Mouse (Mus musculus) midbrain, embryonic 14.5 days (tissue): ENCODE data around the gene Pld1. TPM values are rescaled to one million over a fixed set of nuclear protein-coding genes. Genes with fewer than 3 reads are reported as not detected.

ENCODE experiments used
- ATAC-seq: fragments of 200-750 bp; cut with Nextera tagmentation; 2 replicates; pipeline ENCODE4 v1.8.0; 2017; ENCODE audit warnings: moderate number of reproducible peaks, moderate library complexity; ENCODE audit not compliant: low FRiP score, low TSS enrichment
- DNase-seq: peaks from one replicate; pipeline ENCODE4 v3.0.0-alpha.2; 2015
- H3K27ac ChIP-seq: fragments of 300-500 bp; sonication (generic); replicated peaks from 2 replicates; pipeline ENCODE4 v1.5.1; 2014; ENCODE audit warnings: mild to moderate bottlenecking, low read depth, low read length, moderate library complexity
- H3K27me3 ChIP-seq: fragments of 300-500 bp; sonication (generic); 2 replicates; pipeline ENCODE4 v1.6.1; 2014; ENCODE audit warnings: low read length, control low read depth, mixed read lengths; ENCODE audit not compliant: control insufficient read depth, insufficient read depth
- H3K36me3 ChIP-seq: fragments of 300-500 bp; sonication (generic); 2 replicates; pipeline ENCODE4 v1.6.1; 2014; ENCODE audit warnings: low read length, control low read depth; ENCODE audit not compliant: control insufficient read depth, insufficient read depth
- H3K4me1 ChIP-seq: fragments of 300-500 bp; sonication (generic); 2 replicates; pipeline ENCODE4 v1.6.1; 2014; ENCODE audit warnings: mild to moderate bottlenecking, antibody characterized with exemption, low read length, control low read depth; ENCODE audit not compliant: control insufficient read depth, insufficient read depth
- H3K4me2 ChIP-seq: fragments of 300-500 bp; sonication (generic); 2 replicates; pipeline ENCODE4 v1.6.1; 2014; ENCODE audit warnings: mild to moderate bottlenecking, low read length, moderate library complexity
- H3K4me3 ChIP-seq: fragments of 300-500 bp; sonication (generic); replicated peaks from 2 replicates; pipeline ENCODE4 v1.5.1; 2014; ENCODE audit warnings: low read depth, low read length
- H3K9ac ChIP-seq: fragments of 300-500 bp; sonication (generic); replicated peaks from 2 replicates; pipeline ENCODE4 v1.6.1; 2014; ENCODE audit warnings: mild to moderate bottlenecking, low read length, moderate library complexity
- H3K9me3 ChIP-seq: fragments of 300-500 bp; sonication (generic); 2 replicates; pipeline ENCODE4 v1.6.1; 2016; ENCODE audit warnings: low read length, control low read depth, mixed read lengths; ENCODE audit not compliant: control insufficient read depth
- WGBS: fragments of 180-500 bp; shearing (Covaris S2); extraction: QIAGEN DNeasy Blood & Tissue Kit; methylation state at CpG from one replicate; pipeline ENCODE4 v1.1.7; 2014; 5-methylcytosine and 5-hydroxymethylcytosine counted together
- polyA plus RNA-seq: library from polyadenylated mRNA; unstranded; fragments of >200 nt; fragmentation: Nextera tagmentation; extraction: Ambion mirVana; gene quantifications from 2 replicates; pipeline ENCODE4 v1.2.1, GENCODE M21; 2014

The Pld1 gene
- polyA plus RNA-seq, 1 experiment from 2014 or later: 5.4 TPM

- WGBS: 83% methylated on average over 2 of the region's 2 CpGs
- H3K9me3 ChIP-seq: no peaks in the 10 kb centered on the region
- no peak for DNase-seq
Observed at GRCm38 (mm10) chr3:28149656-28150256, 211.3 kb downstream of the Pld1 start.

GRCm38 (mm10) chr3:28158006-28158405 lies 219.5 kb downstream of the Pld1 start:
- WGBS: 80% methylated on average over 2 of the region's 2 CpGs
- H3K9me3 ChIP-seq: no peaks in the 10 kb centered on the region
- DNase-seq (no peak), ATAC-seq (no peak)
- no peak overlapping the region for H3K27ac ChIP-seq
- H3K4me3 ChIP-seq: no peak overlapping the region
- no peak overlapping the region for H3K4me2 ChIP-seq
- no peaks in the 10 kb centered on the region for H3K36me3 ChIP-seq
- no peaks in the 10 kb centered on the region for H3K27me3 ChIP-seq
- no peaks in the 10 kb centered on the region for H3K4me1 ChIP-seq
- H3K9ac ChIP-seq: no peak overlapping the region

More at GRCm38 (mm10) chr3:28149656-28150256, 211.3 kb downstream of the Pld1 start:
- ATAC-seq: no peak
- Histone ChIP-seq H3K27me3 (no peaks in the 10 kb centered on the region), H3K4me3 (no peak overlapping the region), H3K4me2 (no peak overlapping the region), H3K27ac (no peak overlapping the region), H3K36me3 (no peaks in the 10 kb centered on the region), H3K4me1 (no peaks in the 10 kb centered on the region), H3K9ac (no peak overlapping the region)

GRCm38 (mm10) chr3:28158916-28159315 lies 220.4 kb downstream of the Pld1 start:
- no peaks in the 10 kb centered on the region for H3K27me3 ChIP-seq
- ATAC-seq (no peak), DNase-seq (no peak)
- no peaks in the 10 kb centered on the region for H3K4me1 ChIP-seq
- no peak overlapping the region for H3K4me3 ChIP-seq
- H3K27ac ChIP-seq: no peak overlapping the region
- H3K9ac ChIP-seq: no peak overlapping the region
- H3K4me2 ChIP-seq: no peak overlapping the region
- no peaks in the 10 kb centered on the region for H3K36me3 ChIP-seq
- 85% methylated on average over 3 of the region's 3 CpGs for WGBS
- no peaks in the 10 kb centered on the region for H3K9me3 ChIP-seq

- no peak for ATAC-seq
- Histone ChIP-seq H3K4me2 (no peak overlapping the region), H3K27me3 (no peaks in the 10 kb centered on the region), H3K36me3 (no peaks in the 10 kb centered on the region), H3K9ac (no peak overlapping the region), H3K4me1 (no peaks in the 10 kb centered on the region), H3K27ac (no peak overlapping the region), H3K4me3 (no peak overlapping the region), H3K9me3 (no peaks in the 10 kb centered on the region)
- no peak for DNase-seq
- 87% methylated on average over 4 of the region's 4 CpGs for WGBS
Observed at GRCm38 (mm10) chr3:28162346-28162745, 223.9 kb downstream of the Pld1 start.

GRCm38 (mm10) chr3:28164678-28165077 lies 226.2 kb downstream of the Pld1 start:
- H3K4me3 ChIP-seq: no peak overlapping the region
- 53% methylated on average over 1 of the region's 1 CpGs for WGBS
- no peaks in the 10 kb centered on the region for H3K27me3 ChIP-seq
- DNase-seq: no peak
- H3K27ac ChIP-seq: no peak overlapping the region
- no peaks in the 10 kb centered on the region for H3K4me1 ChIP-seq
- no peak overlapping the region for H3K9ac ChIP-seq
- no peak for ATAC-seq
- H3K9me3 ChIP-seq: no peaks in the 10 kb centered on the region
- H3K4me2 ChIP-seq: no peak overlapping the region
- H3K36me3 ChIP-seq: no peaks in the 10 kb centered on the region

GRCm38 (mm10) chr3:28165598-28165997 lies 227.1 kb downstream of the Pld1 start:
- no peak overlapping the region for H3K9ac ChIP-seq
- H3K27me3 ChIP-seq: no peaks in the 10 kb centered on the region
- H3K27ac ChIP-seq: no peak overlapping the region
- H3K9me3 ChIP-seq: no peaks in the 10 kb centered on the region
- H3K4me2 ChIP-seq: no peak overlapping the region
- no peaks in the 10 kb centered on the region for H3K36me3 ChIP-seq
- peak; percentile 93 for DNase-seq
- no peaks in the 10 kb centered on the region for H3K4me1 ChIP-seq
- peak; percentile 67; the same call in 1 of the 2 replicates for ATAC-seq
- no peak overlapping the region for H3K4me3 ChIP-seq
- 0% methylated on average over 1 of the region's 1 CpGs for WGBS

GRCm38 (mm10) chr3:28167796-28168505 lies 229.5 kb downstream of the Pld1 start:
- DNase-seq (no peak), ATAC-seq (no peak)
- Histone ChIP-seq H3K4me1 (no peaks in the 10 kb centered on the region), H3K27me3 (no peaks in the 10 kb centered on the region), H3K36me3 (no peaks in the 10 kb centered on the region), H3K4me2 (no peak overlapping the region), H3K4me3 (no peak overlapping the region), H3K9me3 (no peaks in the 10 kb centered on the region), H3K27ac (no peak overlapping the region), H3K9ac (no peak overlapping the region)
- WGBS: 88% methylated on average over 6 of the region's 6 CpGs

- H3K9ac ChIP-seq: no peak overlapping the region
- no peak overlapping the region for H3K4me2 ChIP-seq
- ATAC-seq: no peak
- H3K36me3 ChIP-seq: no peaks in the 10 kb centered on the region
- no peaks in the 10 kb centered on the region for H3K9me3 ChIP-seq
- WGBS: 43% methylated on average over 17 of the region's 17 CpGs
- peak; percentile 67 for DNase-seq
- H3K4me3 ChIP-seq: no peak overlapping the region
- H3K4me1 ChIP-seq: peaks cover 11% of the 10 kb centered on the region; the same call in 1 of the 2 replicates
- H3K27ac ChIP-seq: no peak overlapping the region
- H3K27me3 ChIP-seq: no peaks in the 10 kb centered on the region
Observed at GRCm38 (mm10) chr3:28170911-28171618, 232.6 kb downstream of the Pld1 start.
